Mouse (Mus musculus) right cerebral cortex, postnatal 36 days (tissue): ENCODE measurements at regions not wholly inside any gene's neighbourhood (a gene's known extent, or its start where the extent isn't known, plus 50 kb on each side); places are given as distances from the start of the nearest gene placed in this dataset.
A peak's percentile ranks its signal among the peaks of the same experiment; 100 is the strongest.

ENCODE experiments used
- DNase-seq, 2 experiments: peaks; one replicate each; pipeline ENCODE4 v3.0.0; 2022; ENCODE audit warnings: low spot score in 2 of 2, mixed read lengths in 1 of 2

GRCm38 (mm10) chr3:46343508-46343907, 104.5 kb downstream of the Pabpc4l start:
- DNase-seq = no peak

GRCm38 (mm10) chr3:46340648-46341280, 107.3 kb downstream of the Pabpc4l start:
- DNase-seq = no peak

- no peak for DNase-seq
Measured at GRCm38 (mm10) chr3:46334519-46334918, 113.5 kb downstream of the Pabpc4l start.

GRCm38 (mm10) chr3:46324925-46325324, 123.1 kb downstream of the Pabpc4l start:
- DNase-seq = peak in 1 of 2 experiments; percentile 12
